Mouse (Mus musculus) forebrain, embryonic 15.5 days (tissue): ENCODE results near the gene Qrich2. TPM values are rescaled to one million over a fixed set of nuclear protein-coding genes. Genes with fewer than 3 reads are reported as not detected.
A peak's percentile ranks its signal among the peaks of the same experiment; 100 is the strongest.
"Not testable (repeated sequence)": the region's sequence is repeated elsewhere in the genome, so short reads cannot be mapped to it uniquely, and the experiment has no call there.

Experiments
- ATAC-seq: fragments of 200-750 bp; cut with Nextera tagmentation; replicated peaks from 2 replicates; pipeline ENCODE4 v1.8.0; 2017; ENCODE audit warnings: mild to moderate bottlenecking, moderate TSS enrichment, moderate library complexity
- H3K27ac ChIP-seq: fragments of 300-500 bp; sonication (generic); replicated peaks from 2 replicates; pipeline ENCODE4 v1.5.1; 2015; ENCODE audit warnings: mild to moderate bottlenecking, inconsistent platforms
- H3K27me3 ChIP-seq: fragments of 300-500 bp; sonication (generic); 2 replicates; pipeline ENCODE4 v1.6.1; 2015; ENCODE audit warnings: inconsistent platforms
- H3K36me3 ChIP-seq: fragments of 300-500 bp; sonication (generic); 2 replicates; pipeline ENCODE4 v1.6.1; 2015; ENCODE audit warnings: mild to moderate bottlenecking, inconsistent platforms
- H3K4me1 ChIP-seq: fragments of 300-500 bp; sonication (generic); 2 replicates; pipeline ENCODE4 v1.6.1; 2015; ENCODE audit warnings: inconsistent platforms
- H3K4me2 ChIP-seq: fragments of 300-500 bp; sonication (generic); replicated peaks from 2 replicates; pipeline ENCODE4 v1.6.1; 2015; ENCODE audit warnings: mild to moderate bottlenecking, inconsistent platforms
- H3K4me3 ChIP-seq: fragments of 300-500 bp; sonication (generic); 2 replicates; pipeline ENCODE4 v1.5.1; 2015; ENCODE audit warnings: mild to moderate bottlenecking, inconsistent platforms
- H3K9ac ChIP-seq: fragments of 300-500 bp; sonication (generic); replicated peaks from 2 replicates; pipeline ENCODE4 v1.6.1; 2015; ENCODE audit warnings: mild to moderate bottlenecking, inconsistent platforms
- H3K9me3 ChIP-seq: fragments of 300-500 bp; sonication (generic); 2 replicates; pipeline ENCODE4 v1.6.1; 2016; ENCODE audit warnings: inconsistent platforms
- WGBS: fragments of 180-500 bp; shearing (Covaris S2); methylation state at CpG from one replicate; pipeline ENCODE4 v1.1.7; 2015; ENCODE audit warnings: mixed read lengths; 5-methylcytosine and 5-hydroxymethylcytosine counted together
- polyA plus RNA-seq: library from polyadenylated mRNA; unstranded; fragments of >200 nt; fragmentation: Nextera tagmentation; extraction: Ambion mirVana; gene quantifications from 2 replicates; pipeline ENCODE4 v1.2.1, GENCODE M21; 2015

The Qrich2 gene
- polyA plus RNA-seq, 1 experiment from 2014 or later = not detected

DNA sequence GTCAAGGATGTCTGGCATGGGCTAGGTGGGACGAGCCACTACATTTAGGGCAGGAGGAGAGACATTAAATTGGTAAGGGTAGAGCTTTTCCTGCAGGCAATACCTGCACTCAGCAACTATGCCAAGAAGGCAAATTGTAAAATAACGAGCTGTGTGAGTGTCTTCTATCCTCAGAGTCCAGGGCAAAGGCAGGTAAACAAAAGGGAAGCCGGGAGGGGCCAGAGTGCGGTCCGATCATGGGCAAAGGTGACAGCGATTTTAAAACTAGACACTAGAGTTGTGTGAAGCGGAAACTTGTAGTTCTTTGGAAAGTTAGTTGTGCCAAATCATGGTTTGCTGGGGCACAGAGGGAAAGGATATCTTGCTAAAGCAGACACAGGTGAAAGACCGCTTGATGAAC lies 18.2 kb upstream of the Qrich2 start:
- Histone ChIP-seq H3K36me3 (peaks cover 59% of the 10 kb centered on the region), H3K27ac (no peak overlapping the region), H3K4me1 (peaks cover 8% of the 10 kb centered on the region), H3K27me3 (no peaks in the 10 kb centered on the region), H3K9ac (no peak overlapping the region), H3K9me3 (no peaks in the 10 kb centered on the region), H3K4me3 (no peak overlapping the region), H3K4me2 (no peak overlapping the region)
- 92% methylated on average over 8 of the region's 8 CpGs for WGBS
- no peak for ATAC-seq

DNA sequence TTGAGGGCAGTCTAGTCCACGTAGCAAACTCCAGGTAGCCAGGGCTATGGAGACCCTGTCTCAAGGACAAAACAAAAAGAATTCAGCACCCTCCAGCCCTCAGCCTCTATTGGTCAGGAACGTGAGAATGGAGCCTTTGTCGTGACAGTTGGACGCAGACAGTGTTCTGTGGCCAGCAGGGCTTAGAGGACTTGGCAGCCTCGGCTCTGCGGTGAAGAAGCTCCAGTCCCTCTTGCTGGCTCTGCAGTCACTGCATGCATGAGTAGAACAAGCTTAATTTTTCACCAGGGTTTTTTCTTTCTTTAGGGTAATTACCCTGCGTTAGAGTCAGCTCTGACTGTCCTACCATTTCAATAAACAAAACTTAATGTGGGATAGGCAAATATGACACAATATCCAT lies 15.7 kb upstream of the Qrich2 start:
- H3K9ac ChIP-seq = no peak overlapping the region

DNA sequence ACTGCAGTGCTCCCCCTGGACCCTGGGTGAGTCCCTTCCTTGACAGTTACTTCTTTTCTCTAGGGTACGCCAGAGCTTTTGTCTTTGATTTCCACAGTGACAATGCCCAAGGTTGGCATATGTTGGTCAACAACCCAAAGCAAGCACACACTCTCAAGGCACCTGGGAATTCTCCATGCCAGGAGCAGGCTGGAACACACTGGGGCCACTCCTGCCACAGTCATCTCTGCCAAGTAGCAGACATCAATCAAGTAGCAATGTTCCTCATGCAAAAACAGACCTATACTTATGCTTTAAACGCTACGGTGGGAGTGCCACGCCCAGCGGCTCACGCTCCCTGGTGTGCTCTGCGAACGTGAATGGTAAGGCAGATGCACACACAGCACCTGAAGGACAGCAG lies 14.9 kb upstream of the Qrich2 start:
- WGBS = 97% methylated on average over 8 of the region's 8 CpGs
- Histone ChIP-seq H3K27me3 (no peaks in the 10 kb centered on the region), H3K9me3 (no peaks in the 10 kb centered on the region), H3K4me1 (no peaks in the 10 kb centered on the region), H3K27ac (no peak overlapping the region), H3K36me3 (peaks cover 84% of the 10 kb centered on the region), H3K4me3 (no peak overlapping the region), H3K4me2 (no peak overlapping the region), H3K9ac (no peak overlapping the region)
- ATAC-seq = no peak

More for the DNA sequence above, 15.7 kb upstream of the Qrich2 start:
- Histone ChIP-seq H3K9me3 (no peaks in the 10 kb centered on the region), H3K4me3 (no peak overlapping the region), H3K4me1 (no peaks in the 10 kb centered on the region), H3K27me3 (no peaks in the 10 kb centered on the region), H3K4me2 (no peak overlapping the region), H3K27ac (no peak overlapping the region), H3K36me3 (peaks cover 76% of the 10 kb centered on the region)
- WGBS = 73% methylated on average over 7 of the region's 7 CpGs
- no peak for ATAC-seq

DNA sequence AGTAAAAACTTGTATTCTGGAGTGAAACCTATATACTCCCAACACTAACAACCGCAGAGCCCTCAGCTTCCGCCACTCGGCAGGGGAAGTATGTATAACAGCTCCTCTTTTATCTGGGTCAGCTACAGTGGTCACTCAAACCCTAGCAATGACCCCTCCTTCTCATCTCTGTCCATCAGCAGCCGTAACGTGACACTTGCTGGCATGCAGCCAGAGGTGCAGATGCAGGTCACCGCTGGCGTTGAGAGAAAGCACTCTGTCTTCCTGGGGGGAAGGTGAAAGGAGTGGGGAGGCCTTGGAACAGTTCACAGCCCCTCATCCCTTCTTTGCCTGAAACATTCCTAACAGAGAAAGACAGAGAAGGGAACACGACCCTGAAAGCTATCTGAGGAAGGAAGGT lies 13.8 kb upstream of the Qrich2 start:
- H3K9me3 ChIP-seq = no peaks in the 10 kb centered on the region
- no peak overlapping the region for H3K4me3 ChIP-seq
- H3K36me3 ChIP-seq = peaks cover 88% of the 10 kb centered on the region
- ATAC-seq = no peak
- WGBS = 73% methylated on average over 8 of the region's 8 CpGs
- H3K9ac ChIP-seq = no peak overlapping the region
- no peaks in the 10 kb centered on the region for H3K27me3 ChIP-seq
- H3K4me2 ChIP-seq = no peak overlapping the region
- no peak overlapping the region for H3K27ac ChIP-seq
- H3K4me1 ChIP-seq = no peaks in the 10 kb centered on the region

DNA sequence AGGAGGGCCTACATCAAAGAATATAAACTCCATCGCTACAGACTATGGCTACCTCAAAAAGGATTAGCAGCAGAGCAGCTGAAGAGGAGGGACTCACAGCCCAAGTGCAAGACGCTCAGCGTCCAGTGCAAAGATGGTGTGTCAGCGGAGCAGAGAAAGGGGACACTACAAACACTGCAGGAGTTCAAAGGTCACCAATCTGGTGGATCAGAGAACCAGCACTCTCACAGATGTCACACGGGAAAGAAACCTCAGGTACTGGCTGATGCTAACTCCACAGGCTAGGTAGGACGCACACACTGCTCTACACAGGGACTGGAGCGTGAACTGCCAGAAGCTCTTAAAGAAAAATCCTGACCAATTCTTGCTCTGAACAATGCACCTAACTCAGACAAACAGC lies 12.9 kb upstream of the Qrich2 start:
- ATAC-seq = no peak
- Histone ChIP-seq H3K36me3 (peaks cover 84% of the 10 kb centered on the region), H3K9me3 (no peaks in the 10 kb centered on the region), H3K4me1 (no peaks in the 10 kb centered on the region), H3K27ac (no peak overlapping the region), H3K9ac (no peak overlapping the region), H3K4me3 (no peak overlapping the region), H3K27me3 (no peaks in the 10 kb centered on the region), H3K4me2 (no peak overlapping the region)
- 90% methylated on average over 7 of the region's 7 CpGs for WGBS

DNA sequence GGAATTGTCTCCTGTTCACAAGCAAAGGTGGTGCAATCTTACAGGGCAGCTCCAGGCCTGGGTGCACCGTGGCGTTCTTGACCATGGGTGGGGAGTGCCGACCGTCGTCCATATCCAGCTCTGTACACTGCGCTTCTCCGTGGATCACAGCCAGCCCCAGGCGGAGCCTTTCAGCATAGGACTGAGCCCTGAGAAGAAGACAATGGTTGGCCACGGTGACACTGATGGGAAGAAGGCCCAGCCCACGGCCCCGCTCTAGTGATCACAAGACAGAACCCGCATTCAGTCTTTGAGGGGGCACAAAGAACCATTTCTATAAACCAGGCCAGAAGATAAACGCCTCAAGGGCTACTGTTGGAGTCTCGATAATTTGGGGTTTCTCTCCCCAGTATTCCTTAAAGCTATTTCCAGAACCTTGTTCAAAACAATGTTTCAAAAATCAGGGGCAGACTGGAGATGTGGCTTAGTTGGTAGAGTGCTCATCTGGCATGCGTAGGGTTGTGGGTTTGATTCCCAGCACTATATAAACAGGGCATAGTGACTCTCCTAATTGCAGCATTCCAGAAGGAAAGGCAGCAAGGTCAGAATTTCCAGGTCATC lies 11.2 kb upstream of the Qrich2 start:
- no peaks in the 10 kb centered on the region for H3K4me1 ChIP-seq
- 84% methylated on average over 15 of the region's 15 CpGs for WGBS
- H3K4me3 ChIP-seq = no peak overlapping the region
- no peaks in the 10 kb centered on the region for H3K27me3 ChIP-seq
- no peak overlapping the region for H3K4me2 ChIP-seq
- no peak overlapping the region for H3K9ac ChIP-seq
- ATAC-seq = no peak
- no peak overlapping the region for H3K27ac ChIP-seq
- no peaks in the 10 kb centered on the region for H3K9me3 ChIP-seq
- H3K36me3 ChIP-seq = peaks cover 88% of the 10 kb centered on the region

DNA sequence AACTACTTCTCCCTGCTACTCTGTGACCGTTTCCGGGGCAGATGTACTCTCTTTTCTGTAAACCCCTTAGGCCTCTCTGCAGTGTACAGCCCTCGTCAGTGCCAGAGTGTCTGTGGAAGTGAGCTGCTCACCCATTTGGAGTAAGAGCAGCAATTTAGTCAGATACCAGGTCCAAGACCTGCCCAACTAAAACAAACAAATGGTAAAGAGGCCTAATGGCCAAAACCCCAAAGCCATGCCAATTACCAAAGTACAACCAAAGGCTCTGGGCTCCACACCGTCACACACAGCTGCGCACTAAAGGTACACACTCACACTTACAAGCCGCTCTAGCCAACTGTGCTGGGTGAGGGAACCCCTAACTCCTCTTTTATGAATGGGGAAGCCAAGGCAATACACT lies 10.7 kb upstream of the Qrich2 start:
- peaks cover 89% of the 10 kb centered on the region for H3K36me3 ChIP-seq
- peak overlapping the region; percentile 62; the same call in 1 of the 2 replicates for H3K27ac ChIP-seq
- ATAC-seq = no peak
- no peak overlapping the region for H3K4me3 ChIP-seq
- H3K9me3 ChIP-seq = no peaks in the 10 kb centered on the region
- H3K4me1 ChIP-seq = no peaks in the 10 kb centered on the region
- H3K27me3 ChIP-seq = no peaks in the 10 kb centered on the region
- no peak overlapping the region for H3K9ac ChIP-seq
- H3K4me2 ChIP-seq = no peak overlapping the region
- WGBS = 87% methylated on average over 6 of the region's 6 CpGs

DNA sequence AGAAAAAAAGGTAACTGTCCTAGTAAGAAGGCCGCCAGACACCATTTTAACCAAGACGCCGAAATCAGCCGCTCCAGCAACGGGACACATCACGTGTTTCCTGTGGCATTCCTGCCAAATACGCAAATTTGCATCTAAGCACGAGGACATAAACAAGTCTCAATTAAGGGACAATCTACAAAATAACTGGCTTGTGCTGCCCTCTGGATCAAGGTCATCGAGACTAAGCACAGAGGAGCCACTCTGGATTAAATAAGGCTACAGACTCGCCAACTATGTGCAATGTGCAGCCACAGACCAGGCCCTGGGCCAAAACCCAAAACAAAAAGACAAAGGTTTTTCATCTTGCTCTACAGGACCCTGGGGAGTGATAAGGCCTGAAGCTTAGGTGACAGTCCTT lies 10.0 kb upstream of the Qrich2 start:
- Histone ChIP-seq H3K4me1 (no peaks in the 10 kb centered on the region), H3K36me3 (peaks cover 89% of the 10 kb centered on the region), H3K27ac (peak overlapping the region; percentile 62; the same call in 1 of the 2 replicates), H3K9ac (no peak overlapping the region), H3K4me3 (no peak overlapping the region), H3K4me2 (no peak overlapping the region), H3K9me3 (no peaks in the 10 kb centered on the region), H3K27me3 (no peaks in the 10 kb centered on the region)
- ATAC-seq = no peak
- 75% methylated on average over 10 of the region's 10 CpGs for WGBS

DNA sequence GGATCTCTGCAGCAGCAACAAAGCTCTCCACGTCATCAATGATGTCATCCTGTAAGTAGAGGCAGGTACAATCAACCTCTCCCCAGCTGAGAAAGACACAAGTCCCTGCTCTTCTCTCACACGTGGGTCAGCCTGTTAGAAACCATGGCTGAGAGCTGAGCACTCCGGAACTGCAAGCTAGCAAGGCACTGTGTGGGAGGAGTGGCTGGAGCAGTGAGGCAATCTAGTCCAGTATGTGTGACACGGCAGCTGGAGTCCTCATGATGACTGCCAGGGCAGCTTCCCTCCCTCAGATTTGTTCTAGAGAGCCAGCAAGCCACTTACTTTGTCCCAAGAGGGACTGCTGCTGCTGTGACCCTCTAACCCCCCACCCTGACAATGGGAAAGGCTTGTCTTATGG lies 6.2 kb upstream of the Qrich2 start:
- Histone ChIP-seq H3K4me2 (no peak overlapping the region), H3K4me1 (no peaks in the 10 kb centered on the region), H3K9ac (no peak overlapping the region), H3K9me3 (no peaks in the 10 kb centered on the region), H3K27me3 (no peaks in the 10 kb centered on the region), H3K4me3 (no peak overlapping the region), H3K36me3 (peaks cover 67% of the 10 kb centered on the region), H3K27ac (no peak overlapping the region)
- ATAC-seq = no peak
- 84% methylated on average over 4 of the region's 4 CpGs for WGBS

DNA sequence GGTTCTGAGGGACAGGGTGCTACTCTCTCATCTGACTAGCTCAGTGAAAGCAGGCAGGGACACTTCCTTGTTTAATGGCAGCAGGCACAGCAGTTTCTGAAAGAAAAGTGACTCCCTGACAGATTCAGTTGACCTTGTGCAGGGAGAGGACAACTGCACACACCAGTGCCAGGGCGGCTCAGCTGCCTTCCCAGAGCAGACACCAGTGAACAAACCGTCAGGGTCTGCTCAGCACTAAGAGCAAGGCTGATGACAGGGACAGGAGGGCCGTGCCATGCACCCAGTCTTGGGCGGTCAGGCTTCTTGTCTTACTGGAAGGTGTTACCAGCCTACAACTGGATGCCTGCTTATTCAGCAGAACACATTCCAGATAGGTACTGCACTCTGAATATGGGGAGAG lies 4.9 kb upstream of the Qrich2 start:
- Histone ChIP-seq H3K27ac (no peak overlapping the region), H3K9me3 (no peaks in the 10 kb centered on the region), H3K4me1 (no peaks in the 10 kb centered on the region), H3K9ac (no peak overlapping the region), H3K36me3 (peaks cover 53% of the 10 kb centered on the region), H3K4me2 (no peak overlapping the region), H3K4me3 (no peak overlapping the region), H3K27me3 (no peaks in the 10 kb centered on the region)
- WGBS = 95% methylated on average over 4 of the region's 4 CpGs
- ATAC-seq = no peak

DNA sequence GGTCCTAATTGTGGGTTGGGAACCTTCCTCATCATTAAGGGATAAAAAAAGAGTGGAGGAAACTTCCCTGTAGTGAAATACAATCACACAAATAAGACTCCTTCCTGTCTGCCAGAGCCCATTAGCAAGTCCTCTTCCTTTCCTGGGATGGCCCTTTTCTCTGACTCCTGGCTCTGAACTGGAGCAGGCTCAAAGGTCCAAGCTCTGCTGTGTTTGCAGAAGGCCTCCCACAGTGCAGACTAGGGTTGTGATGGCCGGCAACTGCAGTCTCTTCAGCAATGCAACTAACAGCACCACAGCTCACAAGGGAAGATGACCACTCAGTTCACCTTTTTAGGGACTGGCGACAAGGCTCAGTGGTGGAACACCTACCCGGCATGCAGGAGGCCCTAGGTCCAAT lies 4.2 kb upstream of the Qrich2 start:
- no peaks in the 10 kb centered on the region for H3K4me1 ChIP-seq
- peaks cover 47% of the 10 kb centered on the region for H3K36me3 ChIP-seq
- H3K27me3 ChIP-seq = no peaks in the 10 kb centered on the region
- no peaks in the 10 kb centered on the region for H3K9me3 ChIP-seq
- H3K4me3 ChIP-seq = no peak overlapping the region
- WGBS = 70% methylated on average over 3 of the region's 3 CpGs
- H3K27ac ChIP-seq = no peak overlapping the region
- no peak for ATAC-seq
- no peak overlapping the region for H3K4me2 ChIP-seq
- no peak overlapping the region for H3K9ac ChIP-seq

DNA sequence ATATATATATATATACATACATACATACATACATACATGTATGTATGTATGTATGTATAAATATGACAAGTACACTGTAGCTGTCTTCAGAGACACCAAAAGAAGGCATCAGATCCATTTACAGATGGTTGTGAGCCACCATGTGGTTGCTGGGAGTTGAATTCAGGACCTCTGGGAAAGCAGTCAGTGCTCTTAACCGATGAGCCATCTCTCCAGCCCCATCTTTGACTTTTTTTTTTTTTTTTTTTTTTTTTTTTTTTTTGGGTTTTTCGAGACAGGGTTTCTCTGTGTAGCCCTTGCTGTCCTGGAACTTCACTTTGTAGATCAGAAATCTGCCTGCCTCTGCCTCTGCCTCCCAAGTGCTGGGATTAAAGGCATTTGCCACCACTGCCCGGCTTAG lies 2.3 kb upstream of the Qrich2 start:
- WGBS = 79% methylated on average over 3 of the region's 3 CpGs

DNA sequence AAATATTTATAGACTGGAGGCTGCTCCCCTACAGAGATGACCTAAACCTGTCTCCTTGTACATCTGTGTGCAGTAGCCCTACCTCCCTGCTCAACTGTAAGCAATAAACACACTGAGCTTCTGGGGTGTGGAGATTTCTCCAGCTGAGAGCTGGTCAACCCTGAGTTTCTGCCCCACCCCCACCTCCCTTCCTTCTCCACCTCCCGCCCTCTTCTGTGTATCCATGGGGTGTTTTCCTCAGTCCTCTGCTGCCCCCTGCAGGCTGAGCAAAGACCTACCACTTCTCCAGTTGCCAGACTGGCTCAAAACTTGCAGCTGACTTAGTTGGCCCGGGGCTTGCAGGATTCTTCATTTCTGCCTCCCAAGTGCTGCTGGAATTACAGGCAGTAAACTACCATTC lies 2.2 kb downstream of the Qrich2 start:
- H3K4me3 ChIP-seq = no peak overlapping the region
- H3K4me1 ChIP-seq = 0 out of 2 replicates have a peak, but pooled peaks cover 2% of the 10 kb centered on the region
- ATAC-seq = no peak; the same call in 1 of the 2 replicates
- H3K27ac ChIP-seq = no peak overlapping the region
- no peak overlapping the region for H3K9ac ChIP-seq
- 14% methylated on average over 2 of the region's 2 CpGs for WGBS
- no peaks in the 10 kb centered on the region for H3K36me3 ChIP-seq
- no peak overlapping the region for H3K4me2 ChIP-seq
- no peaks in the 10 kb centered on the region for H3K27me3 ChIP-seq
- H3K9me3 ChIP-seq = no peaks in the 10 kb centered on the region

More for the DNA sequence above, 2.3 kb upstream of the Qrich2 start:
- H3K4me2 ChIP-seq, H3K9me3 ChIP-seq, H3K4me3 ChIP-seq, H3K4me1 ChIP-seq, H3K9ac ChIP-seq, H3K27me3 ChIP-seq, ATAC-seq, H3K27ac ChIP-seq: not testable (repeated sequence)
- H3K36me3 ChIP-seq = peaks cover 33% of the 10 kb centered on the region
